Mouse (Mus musculus) small intestine, adult 2 months (tissue): ENCODE results near the gene Clca4b.

Source experiments
- CTCF ChIP-seq: fragments of 200-500 bp; IDR thresholded peaks from 2 replicates; pipeline ENCODE4 v1.5.1; 2012; ENCODE audit warnings: low read depth, mild to moderate bottlenecking, control low read depth, inconsistent platforms, low read length, moderate library complexity, mixed read lengths; ENCODE audit not compliant: insufficient replicate concordance, insufficient read length; ENCODE audit errors: extremely low read depth
- POLR2A ChIP-seq: fragments of 200-500 bp; IDR thresholded peaks from 2 replicates; pipeline ENCODE4 v1.6.1; 2012; ENCODE audit warnings: low read depth, mild to moderate bottlenecking, control low read depth, inconsistent platforms, low read length, moderate library complexity

DNA sequence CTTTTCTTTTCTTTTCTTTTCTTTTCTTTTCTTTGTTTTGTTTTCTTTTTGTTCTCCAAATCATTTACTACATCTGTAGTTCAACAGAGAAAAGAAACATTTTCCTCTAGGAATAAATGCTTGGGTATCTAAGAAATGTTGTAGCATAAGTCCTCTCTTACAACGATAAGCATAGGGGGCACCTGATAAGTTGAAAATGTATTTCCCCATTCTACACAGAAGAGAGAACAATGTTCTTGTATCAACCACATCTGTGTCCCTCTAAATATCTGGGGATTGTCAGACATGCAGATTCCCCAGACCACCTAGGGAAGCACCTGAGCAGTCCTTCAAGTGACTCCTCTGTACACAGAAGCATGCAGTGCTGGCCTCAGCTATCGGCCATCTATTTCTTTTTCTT, 18.3 kb downstream of the Clca4b start:
- TF ChIP-seq POLR2A (no peak), CTCF (no peak)
